Mouse (Mus musculus) hindbrain, embryonic 11.5 days (tissue): ENCODE data around the gene Aldh1a2. TPM values are rescaled to one million over a fixed set of nuclear protein-coding genes. Genes with fewer than 3 reads are reported as not detected.

Source experiments
- polyA plus RNA-seq: library from polyadenylated mRNA; unstranded; fragments of >200 nt; fragmentation: Nextera tagmentation; extraction: Ambion mirVana; gene quantifications from 2 replicates; pipeline ENCODE4 v1.2.1, GENCODE M21; 2014

Gene Aldh1a2
- polyA plus RNA-seq, 1 experiment from 2014 or later = 11.6 TPM

Other genes starting within 250 kb of the Aldh1a2 start
- 0.08 TPM in 1 of 2 replicates, not detected in the other for gene Aqp9, start 47.1 kb upstream of the Aldh1a2 start, polyA plus RNA-seq